Mouse (Mus musculus) megakaryocyte, embryonic 14.5 days (primary cell): ENCODE measurements around the gene Ccdc120.

ENCODE experiments used
- FLI1 ChIP-seq: IDR thresholded peaks from 2 replicates; pipeline ENCODE4 v1.6.1; 2012; ENCODE audit warnings: low read length, inconsistent platforms, mixed read lengths
- GATA1 ChIP-seq: IDR thresholded peaks from 3 replicates; pipeline ENCODE4 v1.6.1; 2012; ENCODE audit warnings: mixed read lengths, low read length, inconsistent platforms, borderline replicate concordance

GRCm38 (mm10) chrX:7724135-7724534 lies 26.6 kb downstream of the Ccdc120 start:
- TF ChIP-seq GATA1 (no peak), FLI1 (no peak)
